21 mouse cellular contexts compared by ENCODE assay signal in genomic region chr9:40478146-40478900, GRCm38 (mm10). TPM values are rescaled to one million over a fixed set of nuclear protein-coding genes. Genes with fewer than 3 reads are reported as not detected.
DNase-seq lines count a peak whose midpoint lies in the region; ATAC-seq and TF ChIP-seq lines count a peak whose summit lies in the region.
"Had no signal": no experiment of that assay in that cellular context is flagged by ENCODE, and none has a peak within 500 bp of the region (broad histone marks: within the 10 kb centered on the region; RNA-seq: fewer than 3 reads in every experiment).

No protein-coding gene starts in this region.

- H3K4me1 ChIP-seq in heart, embryonic 10.5 days: peaks cover 34% of the 10 kb centered on the region; the same call in 1 of the 2 replicates
- H3K4me1 ChIP-seq in heart, embryonic 14.5 days (ENCODE audit: control insufficient read depth in 2 of 2, insufficient read depth in 2 of 2, low read length in 2 of 2): peaks cover 11 to 29% of the 10 kb centered on the region in 2 experiments
- H3K4me1 ChIP-seq in lung, postnatal 0 days (ENCODE audit: insufficient read depth, low read depth, low read length): no peaks in the 10 kb centered on the region
- no peaks in the 10 kb centered on the region for H3K4me1 ChIP-seq in liver, postnatal 0 days (ENCODE audit: insufficient read depth)
- H3K4me1 ChIP-seq: embryonic facial prominence, embryonic 12.5 days; forebrain, embryonic 12.5 days; hindbrain, embryonic 15.5 days; kidney, embryonic 15.5 days had no signal

- ATAC-seq in heart, embryonic 14.5 days (ENCODE audit: insufficient number of reproducible peaks, insufficient read depth, low FRiP score, low read depth): peak; percentile 64
- ATAC-seq in lung, postnatal 0 days: peak; percentile 35; the same call in 1 of the 2 replicates
- ATAC-seq in liver, postnatal 0 days: no peak
- ATAC-seq: activated CD4-positive, CD25-positive, alpha-beta regulatory T cell, adult 4 months; forebrain, embryonic 16.5 days had no signal

- no peak for TF ChIP-seq CTCF in lung, postnatal 0 days (IDR thresholded peaks at IDR 0.05)
- TF ChIP-seq CTCF in liver, postnatal 0 days (IDR thresholded peaks at IDR 0.05; ENCODE audit: low read depth): no peak

- peak overlapping the region; percentile 28 for H3K4me2 ChIP-seq in heart, embryonic 14.5 days (ENCODE audit: low read length)
- no peak overlapping the region for H3K4me2 ChIP-seq in lung, postnatal 0 days (replicated peaks; ENCODE audit: low read depth, low read length)
- no peak overlapping the region for H3K4me2 ChIP-seq in liver, postnatal 0 days (ENCODE audit: low read depth, low read length)
- H3K4me2 ChIP-seq: embryonic facial prominence, embryonic 12.5 days; forebrain, embryonic 12.5 days; hindbrain, embryonic 15.5 days; kidney, embryonic 15.5 days had no signal

- no peak overlapping the region for H3K9ac ChIP-seq in heart, embryonic 14.5 days (ENCODE audit: low read length)
- no peak overlapping the region for H3K9ac ChIP-seq in lung, postnatal 0 days (replicated peaks; ENCODE audit: low read depth)
- no peak overlapping the region for H3K9ac ChIP-seq in liver, postnatal 0 days (replicated peaks)
- H3K9ac ChIP-seq: embryonic facial prominence, embryonic 12.5 days; forebrain, embryonic 12.5 days; hindbrain, embryonic 15.5 days; kidney, embryonic 15.5 days had no signal

- no peak overlapping the region for H3K4me3 ChIP-seq in heart, embryonic 10.5 days
- no peak overlapping the region for H3K4me3 ChIP-seq in heart, embryonic 14.5 days (ENCODE audit: control insufficient read depth in 1 of 2, insufficient read depth in 1 of 2, low read depth in 1 of 2, low read length in 2 of 2)
- H3K4me3 ChIP-seq in lung, postnatal 0 days (ENCODE audit: low read depth, low read length): no peak overlapping the region
- H3K4me3 ChIP-seq in liver, postnatal 0 days (ENCODE audit: low read depth, low read length): no peak overlapping the region
- H3K4me3 ChIP-seq: embryonic facial prominence, embryonic 12.5 days; forebrain, embryonic 12.5 days; hindbrain, embryonic 15.5 days; kidney, embryonic 15.5 days had no signal

- no peaks in the 10 kb centered on the region for H3K9me3 ChIP-seq in heart, embryonic 10.5 days
- H3K9me3 ChIP-seq in heart, embryonic 14.5 days (ENCODE audit: control insufficient read depth, low read length): no peaks in the 10 kb centered on the region
- H3K9me3 ChIP-seq in lung, postnatal 0 days (ENCODE audit: low read length): no peaks in the 10 kb centered on the region
- no peaks in the 10 kb centered on the region for H3K9me3 ChIP-seq in liver, postnatal 0 days (ENCODE audit: low read length)
- H3K9me3 ChIP-seq: embryonic facial prominence, embryonic 12.5 days; forebrain, embryonic 12.5 days; hindbrain, embryonic 15.5 days; kidney, embryonic 15.5 days had no signal

- peak overlapping the region; percentile 83 for H3K27ac ChIP-seq in heart, embryonic 10.5 days
- peak overlapping the region; percentile 72 to 80 for H3K27ac ChIP-seq in heart, embryonic 14.5 days (replicated peaks in 1 of 2; ENCODE audit: control insufficient read depth in 1 of 2, insufficient read depth in 1 of 2, low read depth in 2 of 2, low read length in 2 of 2)
- H3K27ac ChIP-seq in lung, postnatal 0 days (ENCODE audit: low read length): no peak overlapping the region
- H3K27ac ChIP-seq in liver, postnatal 0 days (ENCODE audit: low read depth): no peak overlapping the region
- H3K27ac ChIP-seq: embryonic facial prominence, embryonic 12.5 days; forebrain, embryonic 12.5 days; hindbrain, embryonic 15.5 days; kidney, embryonic 15.5 days had no signal

- H3K27me3 ChIP-seq in heart, embryonic 10.5 days (ENCODE audit: insufficient read depth, poor library complexity, severe bottlenecking): no peaks in the 10 kb centered on the region
- no peaks in the 10 kb centered on the region for H3K27me3 ChIP-seq in heart, embryonic 14.5 days (ENCODE audit: control insufficient read depth, insufficient read depth, low read length)
- H3K27me3 ChIP-seq in lung, postnatal 0 days (replicated peaks; ENCODE audit: insufficient read depth, low read length): no peaks in the 10 kb centered on the region
- H3K27me3 ChIP-seq in liver, postnatal 0 days (ENCODE audit: insufficient read depth, low read length): no peaks in the 10 kb centered on the region
- H3K27me3 ChIP-seq: embryonic facial prominence, embryonic 12.5 days; forebrain, embryonic 12.5 days; hindbrain, embryonic 15.5 days; kidney, embryonic 15.5 days had no signal

- 46% methylated on average over 9 of the region's 9 CpGs for WGBS in heart, embryonic 10.5 days
- 30% methylated on average over 9 of the region's 9 CpGs for WGBS in heart, embryonic 14.5 days
- WGBS in lung, postnatal 0 days: 65% methylated on average over 9 of the region's 9 CpGs
- 80% methylated on average over 9 of the region's 9 CpGs for WGBS in liver, postnatal 0 days (ENCODE audit: insufficient replicate concordance)

- no peak for TF ChIP-seq EP300 in lung, postnatal 0 days (IDR thresholded peaks at IDR 0.05)
- TF ChIP-seq EP300 in liver, postnatal 0 days (IDR thresholded peaks at IDR 0.05; ENCODE audit: low read depth): no peak

- DNase-seq in heart, embryonic 10.5 days (ENCODE audit: low spot score): peak; percentile 81
- DNase-seq in heart, adult 8-10 months (ENCODE audit: low spot score): no peak
- DNase-seq in heart, adult 9 months (ENCODE audit: low spot score in 2 of 2): no peak
- peak; percentile 26 for DNase-seq in lung, postnatal 0 days (ENCODE audit: low spot score)
- DNase-seq in lung, postnatal 36 days: no peak
- peak; percentile 16 for DNase-seq in R1 (ENCODE audit: low read depth, low spot score)
- no peak for DNase-seq in liver, postnatal 0 days
- DNase-seq: B cell, adult 2 months; cerebellum, adult 11-12 months; cerebellum, adult 9-10 months; cerebellum, postnatal 25 days; gastrocnemius, postnatal 10 days; kidney, adult 2 months had no signal

- no peaks in the 10 kb centered on the region for H3K36me3 ChIP-seq in heart, embryonic 10.5 days
- H3K36me3 ChIP-seq in heart, embryonic 14.5 days (ENCODE audit: control insufficient read depth, insufficient read depth, low read length): no peaks in the 10 kb centered on the region
- H3K36me3 ChIP-seq in lung, postnatal 0 days (ENCODE audit: insufficient read depth, low read length): no peaks in the 10 kb centered on the region
- no peaks in the 10 kb centered on the region for H3K36me3 ChIP-seq in liver, postnatal 0 days (replicated peaks; ENCODE audit: insufficient read depth, low read length)
- H3K36me3 ChIP-seq: embryonic facial prominence, embryonic 12.5 days; forebrain, embryonic 12.5 days; G1E; hindbrain, embryonic 15.5 days; kidney, embryonic 15.5 days had no signal

RNA-seq across cellular contexts. Expression of gene Gramd1b, which starts 52.9 kb away (rescaled TPM):
- 5.0 and 10.1 TPM in 2 replicates for polyA plus RNA-seq in heart, embryonic 10.5 days (2016; fragmentation: Nextera tagmentation; extraction: Ambion mirVana)
- 10 to 100 TPM; 12.8 to 28.0 (median 19.8) TPM for total RNA-seq in heart, adult 8-10 months (2022)
- 6.1 and 6.5 TPM in 2 replicates for polyA plus RNA-seq in heart, embryonic 14.5 days (2014; fragmentation: Nextera tagmentation; extraction: Ambion mirVana)
- 2.2 and 3.0 TPM in 2 replicates for polyA plus RNA-seq in lung, postnatal 0 days (2015; fragmentation: Nextera tagmentation; extraction: Ambion mirVana)
- 0.96 and 1.2 TPM in 2 replicates for polyA plus RNA-seq in liver, postnatal 0 days (2015; fragmentation: Nextera tagmentation; extraction: Ambion mirVana)
- polyA plus RNA-seq: G1E had no signal

Comparison
In these comparisons a context has a peak if more than half of its experiments do, and no peak if none do; other contexts are left out.
1. DNase-seq: peak in heart, embryonic 10.5 days (single experiment), lung, postnatal 0 days (single experiment) and R1 (single experiment); none in heart, adult 8-10 months (single experiment), heart, adult 9 months (0 of 2), lung, postnatal 36 days (single experiment) and liver, postnatal 0 days (single experiment).
2. H3K27ac ChIP-seq: peak in heart, embryonic 10.5 days (single experiment) and heart, embryonic 14.5 days (2 of 2); none in lung, postnatal 0 days (single experiment) and liver, postnatal 0 days (single experiment).